Mouse (Mus musculus) CD4-positive naive resting alpha-beta T cell, adult 76 days (primary cell): Measurements from ENCODE around the gene Abcg1. TPM values are rescaled to one million over a fixed set of nuclear protein-coding genes. Genes with fewer than 3 reads are reported as not detected.

Experiments
- total RNA-seq: library from RNA; stranded (reverse); gene quantifications from one replicate; pipeline ENCODE4 v1.2.4, GENCODE M21; 2023

Gene Abcg1
- 124 TPM for total RNA-seq

DNA sequence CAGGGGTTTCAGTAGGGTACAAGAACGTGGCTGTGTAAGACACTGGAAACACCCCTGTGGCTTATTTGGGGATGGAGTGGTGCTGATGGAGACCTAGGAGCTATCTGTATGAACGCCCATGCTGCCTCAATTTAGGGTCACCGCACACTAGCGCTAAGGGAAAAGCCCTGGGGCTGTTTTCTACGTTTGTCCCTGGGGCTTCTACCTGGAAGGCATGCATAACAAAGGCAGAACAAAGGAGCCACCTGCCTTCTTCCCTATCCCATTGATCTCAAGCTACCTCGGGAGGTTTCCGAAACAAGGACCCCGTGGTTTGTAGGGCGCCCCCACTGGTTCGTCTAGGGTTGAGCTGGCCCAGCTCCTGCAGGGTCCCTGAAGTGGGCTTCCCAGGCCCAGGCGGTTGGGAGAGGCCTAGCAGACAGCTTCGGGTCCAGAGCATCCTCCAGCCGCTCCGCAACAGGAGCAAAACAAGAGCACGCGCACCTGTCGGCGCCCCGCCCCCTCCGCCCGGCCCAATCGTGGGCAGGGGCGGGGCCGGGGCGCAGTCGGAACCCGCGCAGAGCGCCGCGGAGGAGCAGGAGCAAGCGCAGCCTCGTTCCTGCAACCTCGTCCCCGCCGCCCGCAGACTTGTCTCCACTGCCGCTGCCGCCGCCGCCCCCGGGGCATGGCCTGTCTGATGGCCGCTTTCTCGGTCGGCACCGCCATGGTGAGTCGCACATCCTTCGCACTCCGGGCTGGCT lies at the start of gene Abcg1:
Abcg1 (plus strand) TSS at position 525 of the 740 bp plus-strand sequence.

DNA sequence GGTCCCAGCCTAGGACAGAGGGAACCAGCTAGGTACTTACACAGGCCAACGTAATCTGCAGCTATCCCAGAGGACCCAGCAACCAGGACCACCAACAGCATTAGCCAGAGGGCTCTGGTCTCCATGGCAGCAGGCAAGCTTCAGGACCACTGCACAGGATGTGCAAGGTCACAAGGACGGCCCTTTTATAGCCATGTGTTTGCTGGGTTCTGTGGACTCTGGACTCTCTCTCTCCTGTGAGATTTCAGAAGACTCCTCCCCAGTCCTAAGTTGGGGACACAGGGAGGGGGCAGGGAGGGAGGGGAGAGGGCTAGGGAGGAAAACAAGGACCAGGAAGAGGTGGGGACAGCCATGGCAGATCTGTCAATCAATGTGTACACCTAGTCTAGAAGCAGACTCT lies 72.0 kb downstream of the Abcg1 start, which contains the start of gene Tff3:
Tff3 (minus strand) TSS at position 195 of the 400 bp plus-strand sequence.

DNA sequence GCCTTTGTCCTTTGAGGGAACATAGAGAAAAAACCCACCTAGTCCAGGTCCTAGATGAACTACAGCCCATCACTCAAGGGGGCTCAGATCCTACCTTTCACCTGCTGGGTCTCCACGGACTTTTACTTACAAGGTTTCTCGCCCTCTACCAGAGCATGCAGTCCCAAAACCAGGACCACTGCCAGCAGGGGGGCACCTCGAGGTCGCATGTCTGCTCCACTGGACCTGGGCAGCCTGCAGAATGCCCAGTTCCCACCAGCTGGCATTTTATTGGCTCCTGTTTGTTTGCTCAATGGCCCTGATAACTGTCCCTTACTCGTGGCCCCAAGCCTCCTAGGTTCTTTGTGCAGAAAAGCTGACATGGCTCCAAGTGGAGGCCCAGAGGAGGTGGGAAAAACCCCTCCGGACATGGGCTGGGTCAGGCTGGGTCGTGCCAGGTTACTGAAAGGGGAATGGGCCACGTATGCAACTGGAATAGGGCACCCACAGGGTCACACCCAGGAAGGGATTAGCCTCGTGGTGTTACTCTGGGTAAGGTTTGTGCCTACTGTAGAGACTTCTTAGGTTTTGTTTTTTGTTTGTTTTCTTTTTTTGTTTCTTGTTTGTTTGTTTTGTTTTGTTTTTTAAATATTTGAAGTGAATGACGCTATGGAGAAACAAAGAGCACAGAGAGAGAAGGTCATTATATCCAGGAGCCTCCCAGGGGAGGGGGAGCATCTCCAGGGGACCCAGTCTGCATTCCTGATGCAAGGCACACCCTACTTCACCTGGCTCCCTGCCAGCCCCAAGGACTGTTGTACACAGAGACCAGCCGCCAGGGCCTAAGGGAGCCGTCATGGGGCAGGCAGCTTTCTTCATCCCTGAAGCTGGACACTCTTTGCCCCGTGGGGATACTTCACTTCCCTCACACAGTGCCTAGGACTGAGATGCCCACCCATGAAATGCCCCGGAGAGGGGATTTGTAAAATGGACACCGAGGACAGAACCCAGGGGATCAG lies 86.9 kb downstream of the Abcg1 start, which contains the start of gene Tff2:
Tff2 (minus strand) TSS at position 243 of the 998 bp plus-strand sequence.

DNA sequence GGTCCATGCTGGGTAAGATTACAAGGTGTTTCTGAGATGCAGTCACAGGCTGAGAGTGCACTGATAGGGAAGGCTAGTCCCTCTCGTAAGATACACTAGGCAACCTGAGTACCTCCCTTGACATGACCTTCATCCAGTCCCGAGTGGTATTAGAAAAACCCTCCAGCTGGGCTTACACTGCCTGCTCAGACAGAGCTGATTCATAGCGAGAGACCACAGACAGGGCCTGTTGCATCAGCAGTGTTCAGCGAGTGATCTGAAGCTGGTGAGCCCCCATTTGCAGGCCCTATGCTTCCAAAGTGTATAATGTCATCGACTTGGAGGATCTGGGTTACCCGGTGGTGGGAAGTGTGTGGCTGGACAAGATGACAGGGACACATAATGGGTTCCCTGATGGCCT lies 107.7 kb downstream of the Abcg1 start, which contains the start of gene Tff1:
Tff1 (minus strand) TSS at position 151 of the 400 bp plus-strand sequence.

Other genes with a start within 250 kb of the Abcg1 start
- gene Glp1r, start 155.9 kb upstream of the Abcg1 start, total RNA-seq = not detected
- not detected for gene Umodl1, start 103.0 kb upstream of the Abcg1 start, total RNA-seq
- gene Tff3, start 72.0 kb downstream of the Abcg1 start, total RNA-seq = not detected
- not detected for gene Tff2, start 86.6 kb downstream of the Abcg1 start, total RNA-seq
- gene Tff1, start 107.6 kb downstream of the Abcg1 start, total RNA-seq = not detected
- gene Tmprss3, start 141.3 kb downstream of the Abcg1 start, total RNA-seq = 0.47 TPM
- 92.4 TPM for gene Ubash3a, start 150.2 kb downstream of the Abcg1 start, total RNA-seq
- gene Rsph1, start 219.7 kb downstream of the Abcg1 start, total RNA-seq = not detected
- gene Slc37a1, start 229.1 kb downstream of the Abcg1 start, total RNA-seq = 68.3 TPM